Mouse (Mus musculus) lung, postnatal 0 days (tissue): ENCODE data around the gene Atp6v1g1. TPM values are rescaled to one million over a fixed set of nuclear protein-coding genes. Genes with fewer than 3 reads are reported as not detected.

Experiments used
- ATAC-seq: fragments of 200-750 bp; cut with Nextera tagmentation; 2 replicates; pipeline ENCODE4 v1.8.0; 2017; ENCODE audit warnings: moderate library complexity
- DNase-seq: peaks from one replicate; pipeline ENCODE4 v3.0.0-alpha.2; 2016; ENCODE audit warnings: low spot score
- H3K27ac ChIP-seq: fragments of 300-500 bp; sonication (generic); 2 replicates; pipeline ENCODE4 v1.5.1; 2014; ENCODE audit warnings: antibody characterized with exemption, mild to moderate bottlenecking, low read length, mixed read lengths
- H3K27me3 ChIP-seq: fragments of 300-500 bp; sonication (generic); replicated peaks from 2 replicates; pipeline ENCODE4 v1.6.1; 2014; ENCODE audit warnings: low read length, mixed read lengths; ENCODE audit not compliant: insufficient read depth
- H3K36me3 ChIP-seq: fragments of 300-500 bp; sonication (generic); 2 replicates; pipeline ENCODE4 v1.6.1; 2014; ENCODE audit warnings: low read length, mixed read lengths; ENCODE audit not compliant: insufficient read depth
- H3K4me1 ChIP-seq: fragments of 300-500 bp; sonication (generic); 2 replicates; pipeline ENCODE4 v1.6.1; 2014; ENCODE audit warnings: antibody characterized with exemption, low read depth, low read length, mixed read lengths; ENCODE audit not compliant: insufficient read depth
- H3K4me2 ChIP-seq: fragments of 300-500 bp; sonication (generic); replicated peaks from 2 replicates; pipeline ENCODE4 v1.6.1; 2014; ENCODE audit warnings: low read depth, mild to moderate bottlenecking, low read length, moderate library complexity, mixed read lengths
- H3K4me3 ChIP-seq: fragments of 300-500 bp; sonication (generic); 2 replicates; pipeline ENCODE4 v1.5.1; 2014; ENCODE audit warnings: low read depth, low read length
- H3K9ac ChIP-seq: fragments of 300-500 bp; sonication (generic); replicated peaks from 2 replicates; pipeline ENCODE4 v1.6.1; 2014; ENCODE audit warnings: low read depth, mild to moderate bottlenecking
- H3K9me3 ChIP-seq: fragments of 300-500 bp; sonication (generic); 2 replicates; pipeline ENCODE4 v1.6.1; 2016; ENCODE audit warnings: low read length, mixed read lengths
- CTCF ChIP-seq: IDR thresholded peaks from 2 replicates; pipeline ENCODE4 v1.5.1; 2016; ENCODE audit warnings: antibody characterized with exemption, mild to moderate bottlenecking
- EP300 ChIP-seq: IDR thresholded peaks from 2 replicates; pipeline ENCODE4 v1.6.1; 2016; ENCODE audit warnings: antibody characterized with exemption, mild to moderate bottlenecking, control low read depth
- WGBS: fragments of 180-500 bp; shearing (Covaris S2); extraction: QIAGEN DNeasy Blood & Tissue Kit; methylation state at CpG from one replicate; pipeline ENCODE4 v1.1.7; 2014; 5-methylcytosine and 5-hydroxymethylcytosine counted together
- polyA plus RNA-seq: library from polyadenylated mRNA; unstranded; fragments of >200 nt; fragmentation: Nextera tagmentation; extraction: Ambion mirVana; gene quantifications from 2 replicates; pipeline ENCODE4 v1.2.1, GENCODE M21; 2015

Atp6v1g1 gene
- polyA plus RNA-seq, 1 experiment from 2014 or later = 364 TPM

DNA sequence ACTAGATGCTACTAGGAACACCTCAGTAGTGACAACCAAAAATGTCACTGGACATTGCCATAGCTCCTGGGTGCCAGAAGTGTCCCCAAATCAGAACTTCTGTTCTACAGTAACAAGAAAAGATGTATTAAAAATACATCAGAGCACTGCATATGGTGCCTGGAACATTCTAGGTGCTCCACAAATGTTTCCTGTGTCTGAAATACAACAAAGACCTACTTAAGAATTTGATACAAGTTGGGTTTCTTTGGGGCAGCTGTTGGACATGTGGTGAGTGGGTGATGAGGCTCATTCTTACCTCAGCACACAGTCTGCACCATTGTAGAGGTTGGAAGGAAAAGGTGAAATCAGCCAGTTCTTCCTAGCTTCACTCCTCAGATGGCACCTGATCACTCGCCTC lies 8.3 kb downstream of the Atp6v1g1 start:
- Histone ChIP-seq H3K27ac (no peak overlapping the region), H3K9ac (no peak overlapping the region), H3K4me2 (no peak overlapping the region), H3K9me3 (no peaks in the 10 kb centered on the region), H3K4me1 (peaks cover 13% of the 10 kb centered on the region), H3K4me3 (no peak overlapping the region), H3K36me3 (peaks cover 22% of the 10 kb centered on the region), H3K27me3 (no peaks in the 10 kb centered on the region)
- no peak for DNase-seq
- TF ChIP-seq CTCF (no peak), EP300 (no peak)
- WGBS = 91% methylated on average over 1 of the region's 1 CpGs
- no peak for ATAC-seq

DNA sequence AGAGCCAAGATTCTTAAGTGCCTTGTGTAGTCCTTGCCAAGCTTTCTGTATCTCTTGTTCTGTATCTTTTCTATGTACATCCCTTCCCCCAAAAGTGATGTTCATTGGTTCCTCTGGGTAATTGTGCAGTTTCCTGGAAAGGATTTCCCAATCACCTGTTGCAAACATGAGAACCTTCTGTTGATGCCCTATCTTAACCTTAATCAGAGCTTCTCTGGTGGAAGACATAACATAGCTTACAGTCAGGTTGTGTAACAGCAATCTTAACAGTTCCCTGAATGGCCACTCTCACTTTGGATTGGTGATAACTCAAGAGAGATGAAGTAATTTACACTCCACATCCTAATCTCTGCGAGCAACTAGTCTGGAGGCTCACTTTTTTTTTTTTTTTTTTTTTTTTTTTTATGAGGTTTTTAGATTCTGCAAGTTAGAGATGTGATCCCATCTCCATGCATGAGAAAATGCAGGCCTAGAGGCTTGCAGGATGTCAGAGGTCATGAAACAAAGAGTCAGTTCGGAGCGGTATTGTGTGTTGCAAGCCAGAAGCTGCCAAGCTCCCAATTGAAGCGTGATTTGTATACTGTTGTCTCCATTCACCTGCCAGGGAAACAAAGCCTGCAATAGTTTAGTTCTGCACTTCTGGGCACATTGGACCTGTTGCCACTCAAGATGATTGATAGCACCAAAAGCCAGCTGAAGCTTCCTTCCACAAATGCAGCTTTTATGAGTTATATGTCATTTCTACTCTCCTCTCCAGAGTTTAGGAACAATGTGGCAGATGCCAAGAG lies 9.4 kb downstream of the Atp6v1g1 start:
- 33% methylated on average over 4 of the region's 4 CpGs for WGBS
- Histone ChIP-seq H3K36me3 (peaks cover 22% of the 10 kb centered on the region), H3K4me2 (no peak overlapping the region), H3K27me3 (no peaks in the 10 kb centered on the region), H3K27ac (no peak overlapping the region), H3K4me3 (no peak overlapping the region), H3K9me3 (no peaks in the 10 kb centered on the region), H3K4me1 (peaks cover 14% of the 10 kb centered on the region), H3K9ac (no peak overlapping the region)
- ATAC-seq (peak; percentile 50), DNase-seq (peak; percentile 84)
- TF ChIP-seq CTCF (no peak), EP300 (peak; percentile 87)

DNA sequence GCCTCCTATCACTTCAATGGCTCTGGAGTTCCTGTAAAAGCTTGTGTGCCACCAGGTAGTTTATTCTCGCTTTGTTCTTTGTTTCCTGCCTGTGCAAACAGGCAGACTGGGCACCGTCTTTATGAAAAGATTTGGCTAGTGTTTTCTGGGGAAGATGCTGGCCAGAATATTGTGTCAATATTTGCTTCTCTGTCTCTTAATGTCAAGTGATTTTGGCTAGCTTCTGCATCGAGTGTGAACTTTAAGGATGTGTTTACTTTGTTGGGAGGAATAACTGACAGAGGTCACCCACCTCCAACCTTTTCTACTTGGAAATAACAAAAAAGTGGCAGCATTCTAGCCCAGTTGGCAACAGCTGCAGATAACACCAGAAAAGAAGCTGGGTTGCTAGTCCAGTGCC lies 10.0 kb downstream of the Atp6v1g1 start:
- 17% methylated on average over 3 of the region's 3 CpGs for WGBS
- no peaks in the 10 kb centered on the region for H3K9me3 ChIP-seq
- no peak overlapping the region for H3K4me2 ChIP-seq
- H3K27ac ChIP-seq = 0 out of 2 replicates have a peak overlapping the region, but pooled peaks have one; percentile 38
- no peak overlapping the region for H3K4me3 ChIP-seq
- H3K27me3 ChIP-seq = no peaks in the 10 kb centered on the region
- ATAC-seq (no peak), DNase-seq (no peak)
- H3K9ac ChIP-seq = no peak overlapping the region
- TF ChIP-seq CTCF (no peak), EP300 (peak; percentile 31; the same call in 1 of the 2 replicates)
- peaks cover 22% of the 10 kb centered on the region for H3K36me3 ChIP-seq
- H3K4me1 ChIP-seq = peaks cover 14% of the 10 kb centered on the region

DNA sequence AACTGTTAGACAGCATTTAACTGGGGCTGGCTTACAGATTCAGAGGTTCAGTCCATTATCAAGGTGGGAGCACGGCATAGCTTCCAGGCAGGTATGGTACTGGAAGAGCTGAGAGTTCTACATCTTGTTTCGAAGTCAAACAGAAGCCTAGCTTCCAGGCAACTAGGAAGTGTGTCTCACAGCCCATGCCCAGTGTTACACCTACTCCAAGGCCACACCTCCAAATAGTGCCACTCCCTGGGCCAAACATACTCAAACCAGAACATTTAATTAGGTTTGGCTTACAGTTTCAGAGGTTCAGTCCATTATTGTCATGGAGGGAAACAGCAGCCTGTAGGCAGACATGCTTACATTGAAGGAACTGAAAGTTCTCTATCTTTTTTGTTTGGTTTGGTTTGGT lies 10.5 kb downstream of the Atp6v1g1 start:
- TF ChIP-seq CTCF (no peak), EP300 (no peak)
- Histone ChIP-seq H3K4me1 (peaks cover 14% of the 10 kb centered on the region), H3K9ac (no peak overlapping the region), H3K4me2 (no peak overlapping the region), H3K27ac (peak overlapping the region; percentile 38; the same call in 1 of the 2 replicates), H3K36me3 (peaks cover 22% of the 10 kb centered on the region), H3K27me3 (no peaks in the 10 kb centered on the region), H3K9me3 (no peaks in the 10 kb centered on the region), H3K4me3 (no peak overlapping the region)
- no peak for ATAC-seq
- WGBS = 62% methylated on average over 2 of the region's 2 CpGs
- DNase-seq = peak; percentile 36

DNA sequence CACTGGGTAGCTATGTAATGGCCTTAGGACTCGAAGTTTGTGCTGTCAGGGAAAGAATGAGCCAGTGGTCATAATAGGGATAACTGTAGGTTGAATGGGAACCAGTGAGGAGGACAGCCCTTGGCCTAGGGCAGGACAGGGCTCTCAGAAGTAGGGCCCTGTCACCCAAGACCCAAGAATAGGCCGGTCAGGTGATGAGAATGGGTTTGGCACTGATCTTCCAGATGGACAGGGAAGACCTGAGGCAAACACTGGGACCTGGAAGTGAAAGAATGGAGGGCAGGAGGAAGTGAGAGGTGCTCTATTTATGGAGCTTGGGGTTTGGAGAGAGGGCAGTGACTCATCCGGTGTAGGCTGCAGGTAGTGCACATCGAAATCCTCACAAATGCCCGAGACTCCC lies 12.1 kb downstream of the Atp6v1g1 start:
- WGBS = 50% methylated on average over 5 of the region's 5 CpGs
- Histone ChIP-seq H3K27ac (peak overlapping the region; percentile 83), H3K9me3 (no peaks in the 10 kb centered on the region), H3K9ac (no peak overlapping the region), H3K4me3 (no peak overlapping the region), H3K4me2 (no peak overlapping the region; the same call in 1 of the 2 replicates), H3K27me3 (no peaks in the 10 kb centered on the region), H3K4me1 (peaks cover 20% of the 10 kb centered on the region), H3K36me3 (peaks cover 13% of the 10 kb centered on the region)
- DNase-seq (no peak), ATAC-seq (no peak)
- TF ChIP-seq EP300 (no peak), CTCF (no peak)

DNA sequence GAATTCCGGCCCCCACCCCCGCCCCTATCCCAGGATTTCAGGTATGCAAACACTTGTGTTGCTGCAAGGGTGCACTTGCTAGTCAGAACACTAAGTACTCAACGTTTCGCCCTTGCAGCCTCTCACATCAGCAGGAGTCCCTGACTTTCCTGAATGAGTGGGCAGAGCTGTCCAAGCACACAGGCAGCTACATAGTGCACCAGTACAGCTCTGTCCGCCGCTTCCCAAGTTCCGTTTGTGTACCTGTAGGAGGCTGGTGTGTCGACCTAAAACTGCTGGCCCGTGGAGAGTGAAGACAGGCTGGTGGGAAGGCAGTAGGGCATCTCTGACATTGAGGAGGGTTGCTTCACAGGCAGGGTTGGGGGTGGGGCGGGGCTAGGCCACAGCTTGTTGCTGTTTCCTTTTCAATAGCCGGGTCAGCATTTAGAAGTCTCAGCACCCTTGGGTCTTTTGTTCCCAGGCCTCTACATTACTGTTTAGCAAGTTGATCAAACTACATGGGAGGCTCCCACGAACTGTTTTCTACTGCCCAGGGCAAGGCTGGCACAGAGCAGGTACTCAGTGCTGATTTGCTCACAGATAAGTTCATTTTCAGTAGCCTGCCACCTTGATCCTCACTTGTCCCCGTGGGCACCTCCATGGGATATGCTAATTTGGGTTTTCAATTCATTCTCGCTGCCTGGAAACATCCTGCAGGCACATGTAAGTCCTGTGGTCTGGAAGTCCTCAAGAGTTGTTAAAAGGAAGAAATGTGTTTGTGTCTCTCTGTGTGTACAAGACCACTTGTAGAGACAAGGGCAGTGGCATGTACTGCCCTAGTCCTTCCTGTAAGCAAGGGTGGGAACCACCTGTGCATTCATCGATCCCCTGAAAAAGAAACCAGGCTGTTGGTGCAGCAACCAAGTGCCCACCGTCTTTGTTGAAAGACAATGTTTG lies 12.8 kb downstream of the Atp6v1g1 start:
- Histone ChIP-seq H3K9ac (no peak overlapping the region), H3K4me2 (peak overlapping the region; percentile 73), H3K4me1 (peaks cover 20% of the 10 kb centered on the region), H3K36me3 (peaks cover 5% of the 10 kb centered on the region; the same call in 1 of the 2 replicates), H3K27ac (peak overlapping the region; percentile 83), H3K27me3 (no peaks in the 10 kb centered on the region), H3K4me3 (no peak overlapping the region; the same call in 1 of the 2 replicates), H3K9me3 (no peaks in the 10 kb centered on the region)
- peak; percentile 83 for DNase-seq
- ATAC-seq = peak; percentile 62
- WGBS = 38% methylated on average over 16 of the region's 16 CpGs
- no peak for TF ChIP-seq CTCF
- peak; percentile 88 for TF ChIP-seq EP300
